Mouse (Mus musculus): Measurements from ENCODE around the gene Lrrc4c.

Gene Lrrc4c

GRCm38 (mm10) chr2:96317387-96318299 is at the start of gene Lrrc4c:
Gene Lrrc4c, plus strand, starts transcription at chr2:96318169.
- DNase-seq (ENCODE audit: low read depth in 2 of 2, low spot score in 2 of 2), result no peak

- no peak for DNase-seq (ENCODE audit: low read depth in 2 of 2, low spot score in 2 of 2)
Observed at GRCm38 (mm10) chr2:96275061-96275460, 42.9 kb upstream of the Lrrc4c start.

DNA sequence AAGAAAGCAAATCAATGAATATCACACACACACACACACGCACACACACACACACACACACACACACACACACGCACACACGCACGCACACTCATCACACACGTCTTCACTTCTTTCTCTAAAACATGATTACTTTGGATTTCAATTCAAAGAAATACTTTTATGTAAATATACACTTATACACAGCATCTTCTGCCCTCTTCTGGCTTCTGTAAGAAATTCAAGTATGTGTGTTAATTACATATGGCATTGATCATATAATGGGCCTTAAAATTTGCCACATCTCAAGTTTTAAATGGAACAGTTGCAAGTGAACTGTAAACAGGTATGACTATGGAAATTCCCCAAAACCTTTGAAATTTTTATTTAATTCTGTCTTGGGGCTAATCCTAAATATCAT is 35.0 kb upstream of the Lrrc4c start:
- DNase-seq (ENCODE audit: low read depth in 2 of 2, low spot score in 2 of 2), result no peak

DNA sequence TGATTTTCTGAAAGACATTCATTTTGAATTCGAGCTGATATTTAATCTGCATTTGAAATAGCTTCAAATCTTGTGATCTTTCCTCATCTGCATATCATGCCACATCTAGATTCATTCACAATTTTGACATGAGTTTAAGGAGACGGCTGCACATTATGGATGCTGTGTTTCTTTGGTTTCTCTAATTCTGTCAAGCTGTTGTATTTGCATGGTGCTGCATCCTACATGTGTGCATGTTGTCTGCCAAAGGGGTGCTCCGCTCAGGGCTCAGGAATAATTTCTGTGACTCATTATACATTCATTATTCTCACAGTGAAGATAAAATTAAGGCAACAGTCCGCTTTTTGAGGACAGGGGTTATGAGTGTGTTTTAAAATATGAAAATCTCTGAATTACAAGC is 30.5 kb upstream of the Lrrc4c start:
- no peak for DNase-seq (ENCODE audit: low read depth in 2 of 2, low spot score in 2 of 2)

- no peak for DNase-seq (ENCODE audit: low read depth in 2 of 2, low spot score in 2 of 2)
Observed at GRCm38 (mm10) chr2:96290541-96290940, 27.4 kb upstream of the Lrrc4c start.

GRCm38 (mm10) chr2:96315034-96315433 is 2.9 kb upstream of the Lrrc4c start:
- DNase-seq (ENCODE audit: low read depth in 2 of 2, low spot score in 2 of 2), result no peak

DNA sequence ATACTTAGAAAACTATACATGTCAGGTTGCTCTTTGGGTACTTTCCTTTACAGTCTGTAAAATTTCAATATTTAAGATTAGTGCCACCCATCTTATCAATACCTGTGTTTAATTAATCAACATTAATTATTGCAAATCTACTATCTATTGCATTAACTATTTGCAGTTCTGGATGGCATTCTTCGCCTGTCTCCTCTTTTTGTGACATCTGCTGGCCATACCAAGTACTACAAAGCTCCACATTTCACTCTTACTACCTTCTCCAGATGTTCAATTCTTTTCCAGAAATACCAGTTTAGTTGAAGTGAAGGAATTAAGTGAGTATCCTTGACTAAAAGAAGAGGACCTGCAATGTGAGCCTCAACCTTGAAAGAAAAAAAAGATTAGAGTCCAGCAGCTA is 1.4 kb upstream of the Lrrc4c start:
- DNase-seq (ENCODE audit: low read depth in 2 of 2, low spot score in 2 of 2), result no peak

GRCm38 (mm10) chr2:96318556-96318955 is 587 bp downstream of the Lrrc4c start:
- no peak for DNase-seq (ENCODE audit: low read depth in 2 of 2, low spot score in 2 of 2)

DNA sequence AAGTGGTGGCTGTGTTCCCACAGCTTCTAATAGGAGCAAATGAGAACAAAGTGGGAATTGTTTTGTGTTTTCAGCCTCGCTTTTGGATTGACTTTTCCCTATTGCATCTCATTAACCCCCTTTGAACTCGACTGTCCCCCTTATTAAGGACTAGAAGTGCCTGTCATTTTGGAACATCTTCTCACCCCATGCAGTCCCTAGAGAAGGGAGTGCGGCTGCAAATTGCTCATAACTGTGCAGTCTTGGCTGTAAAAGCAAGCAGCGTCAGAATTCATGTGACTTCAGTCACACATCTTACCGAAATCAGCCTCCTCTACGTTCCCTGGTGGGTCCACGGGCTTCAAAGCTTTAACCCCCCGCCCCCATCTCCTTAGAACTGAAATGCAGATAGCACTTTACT is 1.2 kb downstream of the Lrrc4c start:
- DNase-seq (ENCODE audit: low read depth in 2 of 2, low spot score in 2 of 2), result no peak

- DNase-seq (ENCODE audit: low read depth in 2 of 2, low spot score in 2 of 2), result no peak
Observed at GRCm38 (mm10) chr2:96319649-96320048, 1.7 kb downstream of the Lrrc4c start.

DNA sequence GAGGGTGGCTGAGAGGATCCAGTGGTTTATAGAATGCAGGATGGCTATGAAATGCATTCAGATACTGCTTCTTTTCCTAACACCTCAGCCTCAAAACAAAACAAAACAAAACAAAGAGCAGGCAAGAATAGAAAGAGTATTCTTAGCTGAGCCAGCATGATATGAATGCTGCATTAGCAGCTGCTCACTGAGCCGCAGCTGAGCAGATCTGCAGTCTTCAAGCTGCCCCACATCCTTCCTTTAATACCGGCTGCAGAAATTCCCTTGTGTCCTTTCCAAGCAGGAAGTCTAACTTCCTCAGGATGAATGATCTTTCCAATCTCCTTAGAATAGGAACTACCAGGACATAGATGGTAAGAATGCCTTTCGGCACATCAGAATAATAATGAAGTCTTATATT is 16.7 kb downstream of the Lrrc4c start:
- DNase-seq (ENCODE audit: low read depth in 2 of 2, low spot score in 2 of 2), result no peak

DNA sequence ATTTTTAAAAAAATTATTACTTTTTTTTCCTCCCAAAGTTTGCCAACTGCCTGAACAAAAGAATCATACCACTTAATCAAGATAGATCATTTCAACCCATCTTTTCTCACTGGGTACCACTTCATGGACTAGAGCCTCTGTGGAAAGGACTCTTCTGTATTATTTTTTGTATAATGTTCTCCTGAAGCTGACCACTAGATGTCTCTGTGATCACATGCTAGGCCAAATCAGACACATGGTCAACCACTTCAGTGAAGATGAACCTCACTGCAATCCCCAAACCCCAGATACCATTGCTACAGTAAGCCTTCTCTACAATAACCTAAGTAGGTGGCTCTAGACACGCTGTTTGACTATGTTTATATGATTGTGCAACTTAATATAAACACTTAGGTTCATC is 19.4 kb downstream of the Lrrc4c start:
- DNase-seq (ENCODE audit: low read depth in 2 of 2, low spot score in 2 of 2), result no peak

DNA sequence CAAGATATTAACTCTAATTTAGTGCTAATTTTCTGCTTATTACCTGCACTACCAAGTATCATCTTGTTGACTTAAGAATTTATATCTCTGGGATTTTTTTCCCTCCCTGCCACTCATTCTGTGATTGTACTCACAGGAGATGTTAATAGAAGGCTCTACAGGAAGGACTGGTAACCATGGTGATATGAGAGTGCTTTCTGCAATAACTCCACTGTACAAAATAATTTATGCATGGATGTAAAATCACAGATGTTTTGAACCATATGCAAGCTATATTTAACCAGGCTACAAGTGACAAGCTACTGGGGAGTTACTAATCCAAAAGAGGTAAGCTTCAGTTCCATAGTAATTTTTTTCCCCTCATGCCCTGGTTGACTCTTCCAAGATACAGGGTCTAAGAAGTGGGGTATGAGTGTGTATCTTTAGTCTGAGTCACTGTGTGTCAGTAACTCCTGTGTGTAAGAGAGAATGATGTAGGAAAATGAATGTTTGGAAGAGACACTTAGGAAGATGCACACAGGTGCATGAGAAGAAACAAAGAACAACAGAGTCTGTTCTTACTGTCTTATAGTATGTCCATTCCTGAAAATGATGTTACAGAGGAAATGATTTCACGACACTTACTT is 83.3 kb downstream of the Lrrc4c start:
- no peak for DNase-seq (ENCODE audit: low read depth in 2 of 2, low spot score in 2 of 2)

DNA sequence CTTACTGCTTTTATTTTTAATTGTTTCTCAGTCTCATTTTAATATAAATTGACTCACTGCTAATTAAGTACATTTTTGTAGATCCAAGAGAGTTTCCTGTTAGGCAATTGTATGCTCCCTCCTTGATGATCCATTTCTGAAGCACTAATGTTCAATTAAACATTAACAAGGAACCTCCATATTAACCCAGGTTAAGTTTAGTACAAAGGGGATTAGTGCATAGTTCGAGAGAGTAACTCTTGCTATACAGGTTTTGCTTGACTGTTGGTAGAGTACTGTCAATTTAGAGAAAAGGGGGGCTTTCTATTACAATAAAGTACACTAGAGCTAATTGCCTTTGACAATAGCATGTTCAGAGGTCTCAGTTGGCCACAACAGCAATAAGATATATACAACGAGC is 84.5 kb downstream of the Lrrc4c start:
- DNase-seq (ENCODE audit: low read depth in 2 of 2, low spot score in 2 of 2), result no peak

GRCm38 (mm10) chr2:96406856-96407255 is 88.9 kb downstream of the Lrrc4c start:
- no peak for DNase-seq (ENCODE audit: low read depth in 2 of 2, low spot score in 2 of 2)

- DNase-seq (ENCODE audit: low read depth in 2 of 2, low spot score in 2 of 2), result no peak
Observed at GRCm38 (mm10) chr2:96411182-96411581, 93.2 kb downstream of the Lrrc4c start.

DNA sequence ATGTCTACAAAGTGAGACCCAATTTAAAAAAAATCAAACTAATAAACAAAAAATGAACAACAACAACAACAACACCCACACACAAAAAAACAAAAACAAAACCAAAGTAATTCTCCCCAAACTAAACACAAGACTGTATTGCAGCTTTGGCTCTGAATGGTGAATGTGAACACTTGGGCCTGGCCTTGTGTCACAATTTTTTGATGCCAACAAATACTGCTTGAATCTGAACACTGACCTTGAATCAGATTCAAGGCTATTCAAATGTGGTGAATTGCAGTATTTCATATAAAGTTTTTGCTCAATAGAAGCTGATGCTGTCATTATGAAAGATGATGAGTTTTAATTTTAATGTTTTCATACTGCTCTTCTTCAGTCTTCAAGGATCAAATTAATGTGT is 143.6 kb downstream of the Lrrc4c start:
- no peak for DNase-seq (ENCODE audit: low read depth in 2 of 2, low spot score in 2 of 2)

DNA sequence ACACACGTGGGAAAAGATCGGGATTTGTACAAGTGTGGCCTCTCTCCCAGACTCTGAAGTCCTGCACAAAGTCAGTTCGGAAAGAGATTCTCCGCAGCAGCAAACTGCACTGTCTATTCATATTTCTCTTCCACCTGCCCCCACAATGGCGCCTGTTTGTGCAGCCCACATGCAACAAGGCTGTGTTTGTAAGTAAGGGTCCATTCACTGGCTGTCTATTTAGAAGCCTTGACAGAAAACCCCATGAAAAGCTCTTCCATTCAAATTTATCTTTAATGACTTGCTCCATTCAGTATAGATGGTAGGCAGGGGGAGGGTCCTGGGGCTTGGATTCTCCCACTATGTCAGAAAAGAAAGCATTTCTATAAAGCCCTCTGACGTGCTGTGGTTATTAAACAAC is 157.7 kb downstream of the Lrrc4c start:
- no peak for DNase-seq (ENCODE audit: low read depth in 2 of 2, low spot score in 2 of 2)

GRCm38 (mm10) chr2:96499116-96499882 is 181.3 kb downstream of the Lrrc4c start:
- DNase-seq (ENCODE audit: low read depth in 2 of 2, low spot score in 2 of 2), result no peak

DNA sequence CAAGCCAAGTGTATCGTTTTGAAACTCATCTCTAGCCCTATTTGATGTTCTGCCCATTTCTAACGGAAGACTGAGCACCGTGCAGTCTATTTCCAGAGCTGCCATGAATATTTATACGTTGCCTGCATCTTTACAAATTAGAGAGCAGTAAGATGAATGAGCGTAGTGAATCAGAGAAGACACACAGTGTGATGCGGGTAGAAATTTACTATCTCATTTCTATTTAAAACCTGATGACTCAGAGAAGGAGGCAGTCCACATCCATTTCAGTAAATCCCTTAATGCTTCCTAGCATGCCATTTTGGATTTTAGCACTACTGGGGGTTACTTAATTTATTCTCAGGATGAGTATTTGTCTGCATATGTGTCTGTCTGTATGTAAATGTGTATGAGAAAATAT is 186.2 kb downstream of the Lrrc4c start:
- no peak for DNase-seq (ENCODE audit: low read depth in 2 of 2, low spot score in 2 of 2)

DNA sequence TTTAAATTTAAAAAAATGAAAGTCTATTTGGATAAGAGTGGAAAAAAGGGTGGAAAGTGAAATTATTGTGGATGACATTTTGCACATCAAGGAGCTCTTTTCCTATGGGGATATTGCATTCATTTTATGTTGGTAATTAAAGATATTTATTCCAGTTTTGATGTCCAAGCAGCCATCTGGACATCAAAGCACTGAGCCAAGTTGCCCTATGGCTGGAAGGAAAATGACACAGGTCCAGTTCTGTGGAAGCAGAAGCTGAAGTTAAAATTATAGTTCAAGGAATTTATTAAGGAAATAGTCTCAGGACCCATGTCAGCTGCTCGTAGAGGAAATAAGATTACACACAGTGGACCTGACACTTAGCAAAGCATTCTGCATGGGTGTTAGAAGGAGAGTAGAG is 187.7 kb downstream of the Lrrc4c start:
- no peak for DNase-seq (ENCODE audit: low read depth in 2 of 2, low spot score in 2 of 2)

- DNase-seq (ENCODE audit: low read depth in 2 of 2, low spot score in 2 of 2), result no peak
Observed at GRCm38 (mm10) chr2:96508991-96509390, 191.0 kb downstream of the Lrrc4c start.
